Mouse (Mus musculus): ENCODE data around the gene Fggy. TPM values are rescaled to one million over a fixed set of nuclear protein-coding genes. Genes with fewer than 3 reads are reported as not detected.
A peak's percentile ranks its signal among the peaks of the same experiment; 100 is the strongest.

Fggy gene
- polyA plus RNA-seq, 1 experiment, result 5.7 TPM

GRCm38 (mm10) chr4:95733397-95734249 is 176.3 kb downstream of the Fggy start:
- no peaks in the 10 kb centered on the region for H3K36me3 ChIP-seq (ENCODE audit: control insufficient read depth, insufficient read depth, low read length)
- H3K4me1 ChIP-seq (ENCODE audit: control insufficient read depth, insufficient read depth, low read length), result peaks cover 2% of the 10 kb centered on the region; the same call in 1 of the 2 replicates
- H3K27ac ChIP-seq (ENCODE audit: control insufficient read depth, insufficient read depth, low read depth, low read length), result peak overlapping the region; percentile 53; the same call in 1 of the 2 replicates
- H3K4me3 ChIP-seq (ENCODE audit: control insufficient read depth, low read depth, low read length), result no peak overlapping the region
- TF ChIP-seq POLR2A (IDR thresholded peaks at IDR 0.05; ENCODE audit: control insufficient read depth, low read depth, low read length) (no peak), CTCF (IDR thresholded peaks at IDR 0.05; ENCODE audit: control insufficient read depth, insufficient read depth, insufficient replicate concordance, low read depth, low read length) (no peak)
- no peaks in the 10 kb centered on the region for H3K27me3 ChIP-seq (ENCODE audit: control insufficient read depth, insufficient read depth, low read length)

GRCm38 (mm10) chr4:95735967-95736366 is 178.7 kb downstream of the Fggy start:
- no peak overlapping the region for H3K4me3 ChIP-seq (ENCODE audit: control insufficient read depth, low read depth, low read length)
- H3K27ac ChIP-seq (ENCODE audit: control insufficient read depth, insufficient read depth, low read depth, low read length), result no peak overlapping the region
- TF ChIP-seq CTCF (IDR thresholded peaks at IDR 0.05; ENCODE audit: control insufficient read depth, insufficient read depth, insufficient replicate concordance, low read depth, low read length), result no peak
- TF ChIP-seq POLR2A (IDR thresholded peaks at IDR 0.05; ENCODE audit: control insufficient read depth, low read depth, low read length), result no peak
- H3K27me3 ChIP-seq (ENCODE audit: control insufficient read depth, insufficient read depth, low read length), result no peaks in the 10 kb centered on the region
- peaks cover 2% of the 10 kb centered on the region; the same call in 1 of the 2 replicates for H3K4me1 ChIP-seq (ENCODE audit: control insufficient read depth, insufficient read depth, low read length)
- H3K36me3 ChIP-seq (ENCODE audit: control insufficient read depth, insufficient read depth, low read length), result no peaks in the 10 kb centered on the region

GRCm38 (mm10) chr4:95736674-95737073 is 179.4 kb downstream of the Fggy start:
- H3K36me3 ChIP-seq (ENCODE audit: control insufficient read depth, insufficient read depth, low read length), result no peaks in the 10 kb centered on the region
- H3K4me1 ChIP-seq (ENCODE audit: control insufficient read depth, insufficient read depth, low read length), result peaks cover 2% of the 10 kb centered on the region; the same call in 1 of the 2 replicates
- TF ChIP-seq POLR2A (IDR thresholded peaks at IDR 0.05; ENCODE audit: control insufficient read depth, low read depth, low read length), result no peak
- no peak for TF ChIP-seq CTCF (IDR thresholded peaks at IDR 0.05; ENCODE audit: control insufficient read depth, insufficient read depth, insufficient replicate concordance, low read depth, low read length)
- no peak overlapping the region for H3K4me3 ChIP-seq (ENCODE audit: control insufficient read depth, low read depth, low read length)
- H3K27me3 ChIP-seq (ENCODE audit: control insufficient read depth, insufficient read depth, low read length), result no peaks in the 10 kb centered on the region
- H3K27ac ChIP-seq (ENCODE audit: control insufficient read depth, insufficient read depth, low read depth, low read length), result no peak overlapping the region

GRCm38 (mm10) chr4:95738179-95738578 is 180.9 kb downstream of the Fggy start:
- H3K36me3 ChIP-seq (ENCODE audit: control insufficient read depth, insufficient read depth, low read length), result no peaks in the 10 kb centered on the region
- TF ChIP-seq CTCF (IDR thresholded peaks at IDR 0.05; ENCODE audit: control insufficient read depth, insufficient read depth, insufficient replicate concordance, low read depth, low read length), result no peak
- TF ChIP-seq POLR2A (IDR thresholded peaks at IDR 0.05; ENCODE audit: control insufficient read depth, low read depth, low read length), result no peak
- peaks cover 2% of the 10 kb centered on the region; the same call in 1 of the 2 replicates for H3K4me1 ChIP-seq (ENCODE audit: control insufficient read depth, insufficient read depth, low read length)
- peak overlapping the region; percentile 12 for H3K27ac ChIP-seq (ENCODE audit: control insufficient read depth, insufficient read depth, low read depth, low read length)
- H3K27me3 ChIP-seq (ENCODE audit: control insufficient read depth, insufficient read depth, low read length), result no peaks in the 10 kb centered on the region
- H3K4me3 ChIP-seq (ENCODE audit: control insufficient read depth, low read depth, low read length), result no peak overlapping the region

- Histone ChIP-seq H3K4me1 (ENCODE audit: control insufficient read depth, insufficient read depth, low read length) (peaks cover under 1% of the 10 kb centered on the region; the same call in 1 of the 2 replicates), H3K27me3 (ENCODE audit: control insufficient read depth, insufficient read depth, low read length) (no peaks in the 10 kb centered on the region), H3K27ac (ENCODE audit: control insufficient read depth, insufficient read depth, low read depth, low read length) (peak overlapping the region; percentile 12), H3K4me3 (ENCODE audit: control insufficient read depth, low read depth, low read length) (no peak overlapping the region), H3K36me3 (ENCODE audit: control insufficient read depth, insufficient read depth, low read length) (no peaks in the 10 kb centered on the region)
- TF ChIP-seq POLR2A (IDR thresholded peaks at IDR 0.05; ENCODE audit: control insufficient read depth, low read depth, low read length), result no peak
- TF ChIP-seq CTCF (IDR thresholded peaks at IDR 0.05; ENCODE audit: control insufficient read depth, insufficient read depth, insufficient replicate concordance, low read depth, low read length), result no peak
These were observed 181.4 kb downstream of the Fggy start for GRCm38 (mm10) chr4:95738725-95739124.

GRCm38 (mm10) chr4:95741115-95741734 is 183.9 kb downstream of the Fggy start:
- Histone ChIP-seq H3K27me3 (ENCODE audit: control insufficient read depth, insufficient read depth, low read length) (no peaks in the 10 kb centered on the region), H3K36me3 (ENCODE audit: control insufficient read depth, insufficient read depth, low read length) (no peaks in the 10 kb centered on the region), H3K4me3 (ENCODE audit: control insufficient read depth, low read depth, low read length) (no peak overlapping the region), H3K4me1 (ENCODE audit: control insufficient read depth, insufficient read depth, low read length) (no peaks in the 10 kb centered on the region), H3K27ac (ENCODE audit: control insufficient read depth, insufficient read depth, low read depth, low read length) (no peak overlapping the region)
- TF ChIP-seq POLR2A (IDR thresholded peaks at IDR 0.05; ENCODE audit: control insufficient read depth, low read depth, low read length) (no peak), CTCF (IDR thresholded peaks at IDR 0.05; ENCODE audit: control insufficient read depth, insufficient read depth, insufficient replicate concordance, low read depth, low read length) (no peak)

- Histone ChIP-seq H3K27me3 (ENCODE audit: control insufficient read depth, insufficient read depth, low read length) (no peaks in the 10 kb centered on the region), H3K36me3 (ENCODE audit: control insufficient read depth, insufficient read depth, low read length) (no peaks in the 10 kb centered on the region), H3K4me3 (ENCODE audit: control insufficient read depth, low read depth, low read length) (no peak overlapping the region), H3K4me1 (ENCODE audit: control insufficient read depth, insufficient read depth, low read length) (no peaks in the 10 kb centered on the region), H3K27ac (ENCODE audit: control insufficient read depth, insufficient read depth, low read depth, low read length) (peak overlapping the region; percentile 85)
- TF ChIP-seq CTCF (IDR thresholded peaks at IDR 0.05; ENCODE audit: control insufficient read depth, insufficient read depth, insufficient replicate concordance, low read depth, low read length), result no peak
- no peak for TF ChIP-seq POLR2A (IDR thresholded peaks at IDR 0.05; ENCODE audit: control insufficient read depth, low read depth, low read length)
These were observed 185.7 kb downstream of the Fggy start for GRCm38 (mm10) chr4:95742986-95743385.
